Mouse (Mus musculus) B cell, adult 62 days (primary cell): ENCODE measurements around the gene Rps6kc1. TPM values are rescaled to one million over a fixed set of nuclear protein-coding genes. Genes with fewer than 3 reads are reported as not detected.

Experiments used
- total RNA-seq: library from RNA; stranded (reverse); gene quantifications from 4 replicates; pipeline ENCODE4 v1.2.4, GENCODE M21; 2023

The Rps6kc1 gene
- 8.3 to 14.2 TPM (median 12.3 TPM) in 4 replicates for total RNA-seq

GRCm38 (mm10) chr1:190911415-190912123, at the start of gene Rps6kc1:
Gene Rps6kc1 (minus strand): TSS chr1:190911770.

DNA sequence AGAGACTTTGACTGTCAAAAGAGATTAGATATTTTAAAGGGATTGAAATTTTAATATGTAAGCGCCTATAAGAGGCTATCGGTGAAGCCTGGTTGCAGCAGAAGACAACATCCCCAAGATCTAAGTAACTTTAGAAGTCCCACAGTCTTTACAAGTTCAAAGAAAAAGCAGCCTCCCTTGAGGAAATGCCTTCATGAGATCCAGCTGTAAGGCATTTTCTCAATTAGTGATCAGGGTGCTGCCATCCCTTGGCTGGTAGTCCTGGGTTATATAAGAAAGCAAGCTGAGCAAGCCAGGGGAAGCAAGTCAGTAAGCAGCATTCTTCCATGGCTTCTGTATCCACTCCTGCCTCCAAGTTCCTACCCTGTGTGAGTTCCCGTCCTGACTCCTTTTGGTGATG, 13.2 kb upstream of the Rps6kc1 start, which contains the start of gene Angel2:
TSS of gene Angel2 (plus strand) at position 301 of the 400 bp plus-strand sequence.

Other genes with a start within 250 kb of the Rps6kc1 start
- gene Angel2, start 13.3 kb upstream of the Rps6kc1 start, total RNA-seq: 71.9 to 87.4 TPM (median 81.2 TPM) in 4 replicates
- gene Vash2, start 67.5 kb upstream of the Rps6kc1 start, total RNA-seq: 0.39 to 1.1 TPM (median 0.61 TPM) in 4 replicates
- gene Flvcr1, start 114.4 kb upstream of the Rps6kc1 start, total RNA-seq: 15.9 to 23.1 TPM (median 21.0 TPM) in 4 replicates
- gene Spata45, start 124.9 kb upstream of the Rps6kc1 start, total RNA-seq: not detected in 4 replicates
- gene Tatdn3, start 151.2 kb upstream of the Rps6kc1 start, total RNA-seq: 12.3 to 14.8 TPM (median 13.4 TPM) in 4 replicates
- 0.56 to 2.7 TPM (median 2.1 TPM) in 4 replicates for gene Nsl1, start 151.2 kb upstream of the Rps6kc1 start, total RNA-seq
- 1.2 to 1.6 TPM in 2 of 4 replicates, not detected in the others for gene Batf3, start 186.1 kb upstream of the Rps6kc1 start, total RNA-seq